Comparison of ENCODE assay signal across 9 mouse cellular contexts in the genomic region with DNA sequence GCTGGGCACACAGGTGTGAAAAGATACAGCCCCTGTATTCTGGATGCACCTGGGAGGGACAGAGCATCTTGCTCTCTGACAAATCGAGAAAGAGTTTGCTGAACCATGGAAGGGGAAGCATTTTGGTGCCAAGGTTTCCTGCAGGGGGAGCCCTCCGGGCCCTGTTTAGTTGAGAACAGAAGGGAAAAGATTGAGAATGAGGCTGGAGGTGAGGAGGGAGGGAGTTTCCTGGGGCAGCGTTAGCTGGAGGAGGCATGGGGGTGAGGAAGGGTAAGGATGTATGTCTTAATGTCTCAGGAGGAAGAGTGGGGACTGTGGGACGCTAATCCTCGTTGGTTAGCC. TPM values are rescaled to one million over a fixed set of nuclear protein-coding genes. Genes with fewer than 3 reads are reported as not detected.
DNase-seq lines count a peak whose midpoint lies in the region; ATAC-seq lines count a peak whose summit lies in the region.
"Had no signal": no experiment of that assay in that cellular context is flagged by ENCODE, and none has a peak within 500 bp of the region (broad histone marks: within the 10 kb centered on the region; RNA-seq: fewer than 3 reads in every experiment).

No protein-coding gene starts in this region.

- H3K27ac ChIP-seq in heart, embryonic 10.5 days: 0 out of 2 replicates have a peak overlapping the region, but pooled peaks have one; percentile 25
- H3K27ac ChIP-seq in heart, embryonic 11.5 days (ENCODE audit: low read depth, low read length): no peak overlapping the region
- H3K27ac ChIP-seq in embryonic facial prominence, embryonic 14.5 days (replicated peaks; ENCODE audit: low read depth, low read length): no peak overlapping the region
- H3K27ac ChIP-seq in midbrain, embryonic 14.5 days (replicated peaks; ENCODE audit: low read depth, low read length): peak overlapping the region; percentile 70

- H3K4me3 ChIP-seq in heart, embryonic 10.5 days: no peak overlapping the region
- H3K4me3 ChIP-seq in heart, embryonic 11.5 days (ENCODE audit: low read depth, low read length): no peak overlapping the region
- H3K4me3 ChIP-seq in embryonic facial prominence, embryonic 14.5 days (ENCODE audit: low read depth, low read length): no peak overlapping the region
- no peak overlapping the region for H3K4me3 ChIP-seq in midbrain, embryonic 14.5 days (replicated peaks; ENCODE audit: low read depth, low read length)

- no peak overlapping the region for H3K9ac ChIP-seq in heart, embryonic 11.5 days (ENCODE audit: low read depth, low read length)
- H3K9ac ChIP-seq in embryonic facial prominence, embryonic 14.5 days (ENCODE audit: low read depth, low read length): 0 out of 2 replicates have a peak overlapping the region, but pooled peaks have one; percentile 11
- peak overlapping the region; percentile 27; the same call in 1 of the 2 replicates for H3K9ac ChIP-seq in midbrain, embryonic 14.5 days (replicated peaks; ENCODE audit: low read length)

- WGBS in heart, embryonic 10.5 days: under 1% methylated on average over 5 of the region's 5 CpGs
- WGBS in heart, embryonic 11.5 days (ENCODE audit: insufficient replicate concordance): 10% methylated on average over 5 of the region's 5 CpGs
- WGBS in embryonic facial prominence, embryonic 14.5 days: 4% methylated on average over 5 of the region's 5 CpGs
- 2% methylated on average over 5 of the region's 5 CpGs for WGBS in midbrain, embryonic 14.5 days

- no peak overlapping the region for H3K4me2 ChIP-seq in heart, embryonic 11.5 days
- no peak overlapping the region for H3K4me2 ChIP-seq in embryonic facial prominence, embryonic 14.5 days (ENCODE audit: low read depth, low read length)
- H3K4me2 ChIP-seq in midbrain, embryonic 14.5 days (ENCODE audit: low read length): peak overlapping the region; percentile 25

- no peaks in the 10 kb centered on the region for H3K36me3 ChIP-seq in heart, embryonic 10.5 days
- no peaks in the 10 kb centered on the region for H3K36me3 ChIP-seq in heart, embryonic 11.5 days (ENCODE audit: control insufficient read depth, insufficient read depth, low read length)
- H3K36me3 ChIP-seq in embryonic facial prominence, embryonic 14.5 days (ENCODE audit: control insufficient read depth, insufficient read depth, low read length): no peaks in the 10 kb centered on the region
- H3K36me3 ChIP-seq in midbrain, embryonic 14.5 days (ENCODE audit: control insufficient read depth, insufficient read depth, low read length): no peaks in the 10 kb centered on the region

- H3K27me3 ChIP-seq in heart, embryonic 10.5 days (ENCODE audit: insufficient read depth, poor library complexity, severe bottlenecking): peaks cover 32% of the 10 kb centered on the region; the same call in 1 of the 2 replicates
- H3K27me3 ChIP-seq in heart, embryonic 11.5 days (ENCODE audit: control insufficient read depth, insufficient read depth, low read length): peaks cover 9% of the 10 kb centered on the region
- no peaks in the 10 kb centered on the region for H3K27me3 ChIP-seq in embryonic facial prominence, embryonic 14.5 days (replicated peaks; ENCODE audit: control insufficient read depth, insufficient read depth, low read length)
- peaks cover 27% of the 10 kb centered on the region for H3K27me3 ChIP-seq in midbrain, embryonic 14.5 days (ENCODE audit: control insufficient read depth, insufficient read depth, low read length)

- peaks cover 7% of the 10 kb centered on the region for H3K4me1 ChIP-seq in heart, embryonic 10.5 days
- H3K4me1 ChIP-seq in heart, embryonic 11.5 days (ENCODE audit: control insufficient read depth, insufficient read depth, low read length): no peaks in the 10 kb centered on the region
- H3K4me1 ChIP-seq in embryonic facial prominence, embryonic 14.5 days (ENCODE audit: control insufficient read depth, insufficient read depth, low read length): peaks cover 10% of the 10 kb centered on the region
- H3K4me1 ChIP-seq in midbrain, embryonic 14.5 days (ENCODE audit: control insufficient read depth, insufficient read depth, low read length): peaks cover 26% of the 10 kb centered on the region

- ATAC-seq in heart, embryonic 11.5 days (replicated peaks; ENCODE audit: insufficient number of reproducible peaks, low FRiP score, low TSS enrichment): no peak
- peak; percentile 22; the same call in 1 of the 2 replicates for ATAC-seq in embryonic facial prominence, embryonic 14.5 days (ENCODE audit: low read depth)
- ATAC-seq in midbrain, embryonic 14.5 days (ENCODE audit: low FRiP score, low TSS enrichment): no peak
- ATAC-seq in megakaryocyte progenitor cell, adult 5-6 weeks (replicated peaks; ENCODE audit: poor library complexity): no peak

- no peak for DNase-seq in heart, embryonic 10.5 days (ENCODE audit: low spot score)
- DNase-seq in MN1 (ENCODE audit: low spot score): peak; percentile 53
- peak; percentile 38 for DNase-seq in embryonic facial prominence, embryonic 14.5 days (ENCODE audit: low spot score)
- DNase-seq in layer of hippocampus, adult 9-10 months (ENCODE audit: low spot score): peak; percentile 21
- peak; percentile 81 for DNase-seq in midbrain, embryonic 14.5 days
- no peak for DNase-seq in natural killer cell, adult 2 months (ENCODE audit: low spot score in 2 of 2)

- no peaks in the 10 kb centered on the region for H3K9me3 ChIP-seq in heart, embryonic 10.5 days
- H3K9me3 ChIP-seq in heart, embryonic 11.5 days (replicated peaks; ENCODE audit: control insufficient read depth, low read length): no peaks in the 10 kb centered on the region
- H3K9me3 ChIP-seq in embryonic facial prominence, embryonic 14.5 days (ENCODE audit: control insufficient read depth, low read length): no peaks in the 10 kb centered on the region
- H3K9me3 ChIP-seq in midbrain, embryonic 14.5 days (ENCODE audit: control insufficient read depth, low read length): no peaks in the 10 kb centered on the region

RNA-seq across cellular contexts. Expression of a gene that starts 38.4 kb away (rescaled TPM):
- polyA plus RNA-seq in heart, embryonic 10.5 days (2016; fragmentation: Nextera tagmentation; extraction: Ambion mirVana): 182 and 235 TPM in 2 replicates
- 147 and 148 TPM in 2 replicates for polyA plus RNA-seq in heart, embryonic 11.5 days (2014; fragmentation: Nextera tagmentation; extraction: Ambion mirVana)
- polyA plus RNA-seq in embryonic facial prominence, embryonic 14.5 days (2014; fragmentation: Nextera tagmentation; extraction: Ambion mirVana): 157 and 183 TPM in 2 replicates
- 167 and 169 TPM in 2 replicates for polyA plus RNA-seq in midbrain, embryonic 14.5 days (2014; fragmentation: Nextera tagmentation; extraction: Ambion mirVana)
- 164 and 173 TPM in 2 replicates for total RNA-seq in megakaryocyte progenitor cell, adult 5-6 weeks (2015)
- total RNA-seq in megakaryocyte progenitor cell, adult 5-6 weeks (2017): 85.9 and 90.3 TPM in 2 replicates

RNA-seq across cellular contexts. Expression of a gene that starts 49.9 kb away (rescaled TPM):
- polyA plus RNA-seq in heart, embryonic 10.5 days (2016; fragmentation: Nextera tagmentation; extraction: Ambion mirVana): not detected in 2 replicates
- polyA plus RNA-seq in heart, embryonic 11.5 days (2014; fragmentation: Nextera tagmentation; extraction: Ambion mirVana): not detected in 2 replicates
- 0.17 and 0.39 TPM in 2 replicates for polyA plus RNA-seq in embryonic facial prominence, embryonic 14.5 days (2014; fragmentation: Nextera tagmentation; extraction: Ambion mirVana)
- polyA plus RNA-seq in midbrain, embryonic 14.5 days (2014; fragmentation: Nextera tagmentation; extraction: Ambion mirVana): 0.07 and 0.09 TPM in 2 replicates
- 0.15 TPM in 1 of 2 replicates, not detected in the other for total RNA-seq in megakaryocyte progenitor cell, adult 5-6 weeks (2015)
- not detected in 2 replicates for total RNA-seq in megakaryocyte progenitor cell, adult 5-6 weeks (2017)
- polyA plus RNA-seq: gonadal fat pad, adult 2 months had no signal

RNA-seq across cellular contexts. Expression of a gene that starts 55.8 kb away (rescaled TPM):
- polyA plus RNA-seq in heart, embryonic 10.5 days (2016; fragmentation: Nextera tagmentation; extraction: Ambion mirVana): 0.09 TPM in 1 of 2 replicates, not detected in the other
- polyA plus RNA-seq in heart, embryonic 11.5 days (2014; fragmentation: Nextera tagmentation; extraction: Ambion mirVana): not detected in 2 replicates
- 0.26 and 0.37 TPM in 2 replicates for polyA plus RNA-seq in embryonic facial prominence, embryonic 14.5 days (2014; fragmentation: Nextera tagmentation; extraction: Ambion mirVana)
- 0.15 and 0.33 TPM in 2 replicates for polyA plus RNA-seq in midbrain, embryonic 14.5 days (2014; fragmentation: Nextera tagmentation; extraction: Ambion mirVana)
- not detected in 2 replicates for total RNA-seq in megakaryocyte progenitor cell, adult 5-6 weeks (2015)
- not detected in 2 replicates for total RNA-seq in megakaryocyte progenitor cell, adult 5-6 weeks (2017)
- polyA plus RNA-seq: gonadal fat pad, adult 2 months had no signal

Comparison
In these comparisons a context has a peak if more than half of its experiments do, and no peak if none do; other contexts are left out.
1. H3K27ac ChIP-seq: peak in heart, embryonic 10.5 days (single experiment) and midbrain, embryonic 14.5 days (single experiment); none in heart, embryonic 11.5 days (single experiment) and embryonic facial prominence, embryonic 14.5 days (single experiment).
2. DNase-seq: peak in MN1 (single experiment), embryonic facial prominence, embryonic 14.5 days (single experiment), layer of hippocampus, adult 9-10 months (single experiment) and midbrain, embryonic 14.5 days (single experiment); none in heart, embryonic 10.5 days (single experiment) and natural killer cell, adult 2 months (0 of 2).